Mouse (Mus musculus): ENCODE data around the gene Vmn1r230. TPM values are rescaled to one million over a fixed set of nuclear protein-coding genes. Genes with fewer than 3 reads are reported as not detected.

The Vmn1r230 gene
- not detected in 2 replicates for polyA plus RNA-seq (2015; fragmentation: Nextera tagmentation; extraction: Ambion mirVana)

- Histone ChIP-seq H3K9me3 (peaks cover 7% of the 10 kb centered on the region; the same call in 1 of the 2 replicates), H3K9ac (no peak within 1 kb of the TSS), H3K4me1 (no peaks in the 10 kb centered on the region), H3K27me3 (replicated peaks) (no peaks in the 10 kb centered on the region), H3K27ac (replicated peaks) (no peak within 1 kb of the TSS), H3K36me3 (no peaks in the 10 kb centered on the region), H3K4me2 (no peak within 1 kb of the TSS), H3K4me3 (no peak within 1 kb of the TSS)
- 12% methylated on average over 1 of the region's 1 CpGs for WGBS
- no peak for ATAC-seq (ENCODE audit: extremely low read depth, insufficient number of reproducible peaks, low FRiP score, low TSS enrichment)
Observed at GRCm38 (mm10) chr17:20840144-20840543, at the start of gene Vmn1r230. Vmn1r230 (plus strand) TSS chr17:20840444.

DNA sequence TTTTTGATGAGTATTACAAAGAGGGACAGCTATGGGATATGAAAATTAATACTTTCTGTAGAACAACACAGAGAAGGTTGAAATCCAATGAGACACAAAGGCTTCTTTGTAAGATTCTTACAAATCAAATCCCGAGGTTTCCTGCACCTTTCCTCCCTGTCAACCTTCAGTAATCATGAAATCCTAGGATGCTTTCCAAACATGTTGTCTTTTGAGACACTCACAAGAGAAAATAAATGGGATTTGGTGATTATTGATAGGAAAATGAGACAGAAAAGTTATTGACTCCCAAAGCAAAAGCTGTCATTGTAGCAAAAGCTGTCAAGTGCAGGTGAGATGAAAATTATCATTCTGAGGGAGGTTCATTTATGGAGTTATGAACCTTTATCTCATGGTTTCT lies 29.0 kb upstream of the Vmn1r230 start, which contains the start of gene Vmn1r229:
Gene Vmn1r229 (plus strand): TSS at position 301 of the 400 bp plus-strand sequence.
- H3K9me3 ChIP-seq: peaks cover 5% of the 10 kb centered on the region; the same call in 1 of the 2 replicates
- H3K27ac ChIP-seq (replicated peaks): no peak within 1 kb of the TSS
- H3K4me1 ChIP-seq: no peaks in the 10 kb centered on the region
- no peak within 1 kb of the TSS for H3K9ac ChIP-seq
- WGBS: 54% methylated on average over 1 of the region's 1 CpGs
- H3K4me3 ChIP-seq: no peak within 1 kb of the TSS
- no peak for ATAC-seq (ENCODE audit: extremely low read depth, insufficient number of reproducible peaks, low FRiP score, low TSS enrichment)
- no peak within 1 kb of the TSS for H3K4me2 ChIP-seq
- no peaks in the 10 kb centered on the region for H3K27me3 ChIP-seq (replicated peaks)
- no peaks in the 10 kb centered on the region for H3K36me3 ChIP-seq

Other genes starting within 250 kb of the Vmn1r230 start
- gene Vmn2r110, start 244.0 kb upstream of the Vmn1r230 start, polyA plus RNA-seq (2015; fragmentation: Nextera tagmentation; extraction: Ambion mirVana): 0.01 and 0.03 TPM in 2 replicates
- not detected in 2 replicates for gene Fpr-rs3, start 215.6 kb upstream of the Vmn1r230 start, polyA plus RNA-seq (2015; fragmentation: Nextera tagmentation; extraction: Ambion mirVana)
- not detected in 2 replicates for gene Vmn1r226, start 157.6 kb upstream of the Vmn1r230 start, polyA plus RNA-seq (2015; fragmentation: Nextera tagmentation; extraction: Ambion mirVana)
- gene Vmn1r227, start 110.6 kb upstream of the Vmn1r230 start, polyA plus RNA-seq (2015; fragmentation: Nextera tagmentation; extraction: Ambion mirVana): not detected in 2 replicates
- not detected in 2 replicates for gene Vmn1r228, start 54.3 kb upstream of the Vmn1r230 start, polyA plus RNA-seq (2015; fragmentation: Nextera tagmentation; extraction: Ambion mirVana)
- not detected in 2 replicates for gene Vmn1r229, start 28.9 kb upstream of the Vmn1r230 start, polyA plus RNA-seq (2015; fragmentation: Nextera tagmentation; extraction: Ambion mirVana)
- not detected in 2 replicates for gene Vmn1r231, start 64.6 kb downstream of the Vmn1r230 start, polyA plus RNA-seq (2015; fragmentation: Nextera tagmentation; extraction: Ambion mirVana)
- not detected in 2 replicates for gene Vmn1r232, start 79.3 kb downstream of the Vmn1r230 start, polyA plus RNA-seq (2015; fragmentation: Nextera tagmentation; extraction: Ambion mirVana)
- 353 and 358 TPM in 2 replicates for gene Ppp2r1a, start 104.9 kb downstream of the Vmn1r230 start, polyA plus RNA-seq (2015; fragmentation: Nextera tagmentation; extraction: Ambion mirVana)
- not detected in 2 replicates for gene Vmn1r233, start 156.0 kb downstream of the Vmn1r230 start, polyA plus RNA-seq (2015; fragmentation: Nextera tagmentation; extraction: Ambion mirVana)
- gene Zfp160, start 168.5 kb downstream of the Vmn1r230 start, polyA plus RNA-seq (2015; fragmentation: Nextera tagmentation; extraction: Ambion mirVana): 8.0 and 10.4 TPM in 2 replicates

All from heart, embryonic 13.5 days (tissue).